Mouse (Mus musculus): Measurements from ENCODE around the gene Hist1h2bk. TPM values are rescaled to one million over a fixed set of nuclear protein-coding genes. Genes with fewer than 3 reads are reported as not detected.
A peak's percentile ranks its signal among the peaks of the same experiment; 100 is the strongest.

Hist1h2bk gene
- polyA plus RNA-seq, 1 experiment from 2014 or later: 1.9 TPM

- no peaks in the 10 kb centered on the region for H3K9me3 ChIP-seq (ENCODE audit: control insufficient read depth, low read length)
- H3K9ac ChIP-seq (ENCODE audit: low read length): peak overlapping the region; percentile 48
- H3K27ac ChIP-seq (replicated peaks in 1 of 2; ENCODE audit: control insufficient read depth in 1 of 2, insufficient read depth in 1 of 2, low read depth in 2 of 2, low read length in 2 of 2): no peak overlapping the region
- no peak for ATAC-seq (ENCODE audit: insufficient number of reproducible peaks, insufficient read depth, low FRiP score, low read depth)
- no peaks in the 10 kb centered on the region for H3K36me3 ChIP-seq (ENCODE audit: control insufficient read depth, insufficient read depth, low read length)
- peak overlapping the region; percentile 96 for H3K4me2 ChIP-seq (ENCODE audit: low read length)
- H3K4me1 ChIP-seq (ENCODE audit: control insufficient read depth in 2 of 2, insufficient read depth in 2 of 2, low read length in 2 of 2): peaks cover 2 to 15% of the 10 kb centered on the region in 2 experiments; a peak in 2 of 4 replicates
- H3K27me3 ChIP-seq (ENCODE audit: control insufficient read depth, insufficient read depth, low read length): peaks cover 97% of the 10 kb centered on the region
- H3K4me3 ChIP-seq (ENCODE audit: control insufficient read depth in 1 of 2, insufficient read depth in 1 of 2, low read depth in 1 of 2, low read length in 2 of 2): peak overlapping the region; percentile 54 to 64
- 1% methylated on average over 45 of the region's 45 CpGs for WGBS
Observed at GRCm38 (mm10) chr13:22005605-22006333, 29.9 kb upstream of the Hist1h2bk start.

- no peaks in the 10 kb centered on the region for H3K36me3 ChIP-seq (ENCODE audit: control insufficient read depth, insufficient read depth, low read length)
- peaks cover 94% of the 10 kb centered on the region for H3K27me3 ChIP-seq (ENCODE audit: control insufficient read depth, insufficient read depth, low read length)
- H3K9me3 ChIP-seq (ENCODE audit: control insufficient read depth, low read length): no peaks in the 10 kb centered on the region
- H3K4me1 ChIP-seq (ENCODE audit: control insufficient read depth in 2 of 2, insufficient read depth in 2 of 2, low read length in 2 of 2): peaks cover 2 to 15% of the 10 kb centered on the region in 2 experiments; a peak in 2 of 4 replicates
- under 1% methylated on average over 38 of the region's 38 CpGs for WGBS
- H3K27ac ChIP-seq (replicated peaks in 1 of 2; ENCODE audit: control insufficient read depth in 1 of 2, insufficient read depth in 1 of 2, low read depth in 2 of 2, low read length in 2 of 2): no peak overlapping the region
- peak overlapping the region; percentile 96 for H3K4me2 ChIP-seq (ENCODE audit: low read length)
- ATAC-seq (ENCODE audit: insufficient number of reproducible peaks, insufficient read depth, low FRiP score, low read depth): peak; percentile 54; the same call in 1 of the 2 replicates
- H3K9ac ChIP-seq (ENCODE audit: low read length): peak overlapping the region; percentile 48
- H3K4me3 ChIP-seq (ENCODE audit: control insufficient read depth in 1 of 2, insufficient read depth in 1 of 2, low read depth in 1 of 2, low read length in 2 of 2): peak overlapping the region; percentile 54 to 64
Observed at GRCm38 (mm10) chr13:22006334-22007120, 29.1 kb upstream of the Hist1h2bk start.

GRCm38 (mm10) chr13:22007121-22007510 lies 28.6 kb upstream of the Hist1h2bk start:
- no peak overlapping the region for H3K27ac ChIP-seq (replicated peaks in 1 of 2; ENCODE audit: control insufficient read depth in 1 of 2, insufficient read depth in 1 of 2, low read depth in 2 of 2, low read length in 2 of 2)
- H3K4me3 ChIP-seq (ENCODE audit: control insufficient read depth in 1 of 2, insufficient read depth in 1 of 2, low read depth in 1 of 2, low read length in 2 of 2): peak overlapping the region; percentile 54 to 64; a peak in 3 of 4 replicates
- no peak for ATAC-seq (ENCODE audit: insufficient number of reproducible peaks, insufficient read depth, low FRiP score, low read depth)
- peaks cover 2 to 15% of the 10 kb centered on the region in 2 experiments; a peak in 2 of 4 replicates for H3K4me1 ChIP-seq (ENCODE audit: control insufficient read depth in 2 of 2, insufficient read depth in 2 of 2, low read length in 2 of 2)
- H3K9me3 ChIP-seq (ENCODE audit: control insufficient read depth, low read length): no peaks in the 10 kb centered on the region
- H3K4me2 ChIP-seq (ENCODE audit: low read length): peak overlapping the region; percentile 96
- peak overlapping the region; percentile 12; the same call in 1 of the 2 replicates for H3K9ac ChIP-seq (ENCODE audit: low read length)
- no peaks in the 10 kb centered on the region for H3K36me3 ChIP-seq (ENCODE audit: control insufficient read depth, insufficient read depth, low read length)
- WGBS: 4% methylated on average over 18 of the region's 18 CpGs
- peaks cover 93% of the 10 kb centered on the region for H3K27me3 ChIP-seq (ENCODE audit: control insufficient read depth, insufficient read depth, low read length)

GRCm38 (mm10) chr13:22007872-22008271 lies 27.8 kb upstream of the Hist1h2bk start:
- Histone ChIP-seq H3K27me3 (ENCODE audit: control insufficient read depth, insufficient read depth, low read length) (peaks cover 94% of the 10 kb centered on the region), H3K4me2 (ENCODE audit: low read length) (no peak overlapping the region), H3K9me3 (ENCODE audit: control insufficient read depth, low read length) (no peaks in the 10 kb centered on the region), H3K4me3 (ENCODE audit: control insufficient read depth in 1 of 2, insufficient read depth in 1 of 2, low read depth in 1 of 2, low read length in 2 of 2) (no peak overlapping the region), H3K27ac (replicated peaks in 1 of 2; ENCODE audit: control insufficient read depth in 1 of 2, insufficient read depth in 1 of 2, low read depth in 2 of 2, low read length in 2 of 2) (no peak overlapping the region), H3K36me3 (ENCODE audit: control insufficient read depth, insufficient read depth, low read length) (no peaks in the 10 kb centered on the region), H3K9ac (ENCODE audit: low read length) (no peak overlapping the region), H3K4me1 (ENCODE audit: control insufficient read depth in 2 of 2, insufficient read depth in 2 of 2, low read length in 2 of 2) (peaks cover 2 to 15% of the 10 kb centered on the region in 2 experiments; a peak in 2 of 4 replicates)
- no peak for ATAC-seq (ENCODE audit: insufficient number of reproducible peaks, insufficient read depth, low FRiP score, low read depth)
- WGBS: 48% methylated on average over 7 of the region's 7 CpGs

GRCm38 (mm10) chr13:22008707-22009106 lies 27.0 kb upstream of the Hist1h2bk start:
- WGBS: 83% methylated on average over 3 of the region's 3 CpGs
- peaks cover 2 to 15% of the 10 kb centered on the region in 2 experiments; a peak in 3 of 4 replicates for H3K4me1 ChIP-seq (ENCODE audit: control insufficient read depth in 2 of 2, insufficient read depth in 2 of 2, low read length in 2 of 2)
- H3K27ac ChIP-seq (replicated peaks in 1 of 2; ENCODE audit: control insufficient read depth in 1 of 2, insufficient read depth in 1 of 2, low read depth in 2 of 2, low read length in 2 of 2): no peak overlapping the region
- H3K9ac ChIP-seq (ENCODE audit: low read length): no peak overlapping the region
- H3K9me3 ChIP-seq (ENCODE audit: control insufficient read depth, low read length): no peaks in the 10 kb centered on the region
- no peaks in the 10 kb centered on the region for H3K36me3 ChIP-seq (ENCODE audit: control insufficient read depth, insufficient read depth, low read length)
- H3K27me3 ChIP-seq (ENCODE audit: control insufficient read depth, insufficient read depth, low read length): peaks cover 91% of the 10 kb centered on the region
- H3K4me3 ChIP-seq (ENCODE audit: control insufficient read depth in 1 of 2, insufficient read depth in 1 of 2, low read depth in 1 of 2, low read length in 2 of 2): no peak overlapping the region
- no peak for ATAC-seq (ENCODE audit: insufficient number of reproducible peaks, insufficient read depth, low FRiP score, low read depth)
- H3K4me2 ChIP-seq (ENCODE audit: low read length): no peak overlapping the region

GRCm38 (mm10) chr13:22009642-22010041 lies 26.0 kb upstream of the Hist1h2bk start, which contains the start of gene Prss16:
Prss16 (minus strand) TSS chr13:22009742.
- Histone ChIP-seq H3K4me2 (ENCODE audit: low read length) (no peak within 1 kb of the TSS), H3K4me1 (ENCODE audit: control insufficient read depth in 2 of 2, insufficient read depth in 2 of 2, low read length in 2 of 2) (peaks cover 4 to 15% of the 10 kb centered on the region in 2 experiments; a peak in 3 of 4 replicates), H3K27ac (replicated peaks in 1 of 2; ENCODE audit: control insufficient read depth in 1 of 2, insufficient read depth in 1 of 2, low read depth in 2 of 2, low read length in 2 of 2) (no peak within 1 kb of the TSS), H3K36me3 (ENCODE audit: control insufficient read depth, insufficient read depth, low read length) (no peaks in the 10 kb centered on the region), H3K9me3 (ENCODE audit: control insufficient read depth, low read length) (no peaks in the 10 kb centered on the region), H3K4me3 (ENCODE audit: control insufficient read depth in 1 of 2, insufficient read depth in 1 of 2, low read depth in 1 of 2, low read length in 2 of 2) (no peak within 1 kb of the TSS), H3K9ac (ENCODE audit: low read length) (no peak within 1 kb of the TSS), H3K27me3 (ENCODE audit: control insufficient read depth, insufficient read depth, low read length) (peaks cover 91% of the 10 kb centered on the region)
- WGBS: 39% methylated on average over 5 of the region's 7 CpGs
- no peak for ATAC-seq (ENCODE audit: insufficient number of reproducible peaks, insufficient read depth, low FRiP score, low read depth)

- Histone ChIP-seq H3K4me3 (ENCODE audit: control insufficient read depth in 1 of 2, insufficient read depth in 1 of 2, low read depth in 1 of 2, low read length in 2 of 2) (0 out of 4 replicates have a peak overlapping the region, but pooled peaks of 1 of the 2 experiments have one; percentile 8), H3K9ac (ENCODE audit: low read length) (no peak overlapping the region), H3K9me3 (ENCODE audit: control insufficient read depth, low read length) (0 out of 2 replicates have a peak, but pooled peaks cover 3% of the 10 kb centered on the region), H3K27me3 (ENCODE audit: control insufficient read depth, insufficient read depth, low read length) (peaks cover 64% of the 10 kb centered on the region), H3K27ac (replicated peaks in 1 of 2; ENCODE audit: control insufficient read depth in 1 of 2, insufficient read depth in 1 of 2, low read depth in 2 of 2, low read length in 2 of 2) (no peak overlapping the region), H3K4me1 (ENCODE audit: control insufficient read depth in 2 of 2, insufficient read depth in 2 of 2, low read length in 2 of 2) (peaks cover 0 to 2% of the 10 kb centered on the region in 2 experiments; a peak in 2 of 4 replicates), H3K4me2 (ENCODE audit: low read length) (peak overlapping the region; percentile 20; the same call in 1 of the 2 replicates), H3K36me3 (ENCODE audit: control insufficient read depth, insufficient read depth, low read length) (no peaks in the 10 kb centered on the region)
- 20% methylated on average over 13 of the region's 13 CpGs for WGBS
- ATAC-seq (ENCODE audit: insufficient number of reproducible peaks, insufficient read depth, low FRiP score, low read depth): no peak
Observed at GRCm38 (mm10) chr13:22013716-22014115, 22.0 kb upstream of the Hist1h2bk start.
